Mouse (Mus musculus): ENCODE measurements around the gene Ppp1r14b.

DNA sequence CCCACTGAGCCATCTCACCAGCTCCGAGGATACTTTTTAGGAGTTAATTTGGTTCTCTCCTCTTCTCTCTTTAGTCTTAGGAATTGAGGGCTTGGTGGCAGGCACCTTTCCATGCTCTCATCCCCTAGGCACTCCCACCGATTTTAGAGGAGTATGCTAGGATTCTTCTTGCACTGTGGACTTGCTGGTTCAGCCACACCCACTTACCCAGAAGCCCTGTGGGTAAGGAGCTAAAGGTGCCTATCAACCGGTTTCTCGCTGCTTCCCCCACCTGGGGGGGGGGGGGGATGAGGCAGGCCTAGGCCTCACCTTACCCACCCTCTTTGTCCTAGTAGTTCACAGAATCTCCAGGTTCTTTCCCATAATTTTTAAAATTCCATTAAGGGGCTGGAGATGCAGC lies 27.0 kb upstream of the Ppp1r14b start:
- TF ChIP-seq EP300 (IDR thresholded peaks at IDR 0.05): no peak
- TF ChIP-seq CTCF (IDR thresholded peaks at IDR 0.05): no peak

Data from lung, postnatal 0 days (tissue).